Mouse (Mus musculus) ES-E14 (cell line): ENCODE data around the gene Yars. TPM values are rescaled to one million over a fixed set of nuclear protein-coding genes. Genes with fewer than 3 reads are reported as not detected.

Experiments
- DNase-seq: peaks from one replicate; pipeline ENCODE4 v3.0.0-alpha.2; 2013; ENCODE audit warnings: low read depth, low spot score
- H3K27ac ChIP-seq: 2 replicates; pipeline ENCODE4 v1.5.1; 2012; ENCODE audit warnings: low read depth, mild to moderate bottlenecking, low read length, moderate library complexity, mixed read lengths; ENCODE audit not compliant: poor library complexity, insufficient read depth, severe bottlenecking
- H3K36me3 ChIP-seq: 2 replicates; pipeline ENCODE4 v1.6.1; 2012; ENCODE audit warnings: mild to moderate bottlenecking, low read length, moderate library complexity, mixed read lengths; ENCODE audit not compliant: control insufficient read depth, poor library complexity, insufficient read depth, severe bottlenecking
- H3K4me1 ChIP-seq, 2 experiments: fragments of 150-350 bp in 1 of 2; sonication (generic) in 1 of 2; 2 replicates each; pipeline ENCODE4 v1.6.1; 2012; ENCODE audit warnings: low read length in 2 of 2, mild to moderate bottlenecking in 1 of 2, mixed read lengths in 1 of 2; ENCODE audit not compliant: control insufficient read depth in 2 of 2, insufficient read depth in 2 of 2, poor library complexity in 1 of 2
- H3K4me3 ChIP-seq, 2 experiments: fragments of 150-350 bp in 1 of 2; sonication (generic) in 1 of 2; 2 replicates each; pipeline ENCODE4 v1.5.1; 2012; ENCODE audit warnings: low read length in 2 of 2, low read depth in 1 of 2, mild to moderate bottlenecking in 1 of 2, mixed read lengths in 1 of 2; ENCODE audit not compliant: insufficient read depth in 1 of 2, poor library complexity in 1 of 2, severe bottlenecking in 1 of 2
- H3K9ac ChIP-seq: 2 replicates; pipeline ENCODE4 v1.6.1; 2012; ENCODE audit warnings: low read depth, mild to moderate bottlenecking, low read length, mixed read lengths; ENCODE audit not compliant: poor library complexity, insufficient read depth, severe bottlenecking
- H3K9me3 ChIP-seq: fragments of 150-350 bp; sonication (generic); 2 replicates; pipeline ENCODE4 v1.6.1; 2012; ENCODE audit warnings: low read depth, mild to moderate bottlenecking, low read length; ENCODE audit not compliant: control insufficient read depth, insufficient read depth
- CHD2 ChIP-seq: IDR thresholded peaks from 2 replicates; pipeline ENCODE4 v1.6.1; 2014; ENCODE audit warnings: mild to moderate bottlenecking, low read depth, low read length, inconsistent platforms
- HCFC1 ChIP-seq: IDR thresholded peaks from 2 replicates; pipeline ENCODE4 v1.6.1; 2012; ENCODE audit warnings: low read length, inconsistent platforms, borderline replicate concordance; ENCODE audit not compliant: insufficient read depth
- MAFK ChIP-seq: IDR thresholded peaks from 2 replicates; pipeline ENCODE4 v1.6.1; 2014; ENCODE audit warnings: mild to moderate bottlenecking, low read depth, low read length, inconsistent platforms; ENCODE audit not compliant: insufficient read depth
- ZC3H11A ChIP-seq: IDR thresholded peaks from 2 replicates; pipeline ENCODE4 v1.6.1; 2012; ENCODE audit warnings: low read depth, mild to moderate bottlenecking, inconsistent platforms, low read length, borderline replicate concordance
- ZNF384 ChIP-seq: IDR thresholded peaks from 2 replicates; pipeline ENCODE4 v1.6.1; 2012; ENCODE audit warnings: low read depth, low read length, inconsistent platforms
- in situ Hi-C, 2 experiments: fragments of 600-800 bp; cut with MboI; formaldehyde crosslinking; loops; one replicate each; pipeline ENCODE4 v1.15.1; 2025; ENCODE audit warnings: low sequenced_read_pairs in 2 of 2, inconsistent platforms in 1 of 2; ENCODE audit not compliant: unreplicated experiment in 2 of 2
- total RNA-seq: library from RNA; depleted of rRNA; stranded (reverse); fragments of 300-350 nt; gene quantifications from 2 replicates; pipeline ENCODE4 v1.2.3, GENCODE M21; 2012

Yars gene
- total RNA-seq, 1 experiment, result 125 TPM

- H3K27ac ChIP-seq, result peak overlapping the region; percentile 48
- no peak overlapping the region for H3K9ac ChIP-seq
- in situ Hi-C loops, result no loop called here
These were observed 38.4 kb downstream of the Yars start for GRCm38 (mm10) chr4:129227985-129228381.

DNA sequence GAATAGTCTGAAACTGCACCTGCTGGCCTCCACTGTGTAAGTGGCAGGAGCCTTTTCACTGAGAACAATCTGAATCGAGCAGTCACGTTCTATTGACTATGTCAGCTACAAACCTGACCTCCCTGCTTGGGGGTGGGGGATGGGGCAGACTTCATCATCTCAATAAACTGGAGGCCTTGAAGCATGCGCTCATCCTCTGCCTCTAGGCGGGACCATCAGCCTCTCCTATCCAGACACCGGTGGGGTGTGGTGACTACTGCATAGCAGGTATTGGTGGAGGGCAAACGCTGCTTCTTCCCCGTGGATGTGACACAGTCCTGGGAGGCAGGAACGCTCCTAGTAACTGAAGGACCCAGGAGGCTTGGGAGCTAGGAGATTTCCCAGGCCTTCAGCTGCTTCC lies 41.4 kb downstream of the Yars start:
- TF ChIP-seq CHD2 (no peak), MAFK (no peak), ZC3H11A (no peak), HCFC1 (no peak), ZNF384 (no peak)
- in situ Hi-C loops, result no loop called here
- peak overlapping the region; percentile 55; the same call in 1 of the 2 replicates for H3K9ac ChIP-seq
- peak; percentile 74 for DNase-seq
- peak overlapping the region; percentile 95 for H3K27ac ChIP-seq
- H3K36me3 ChIP-seq, result peaks cover 5% of the 10 kb centered on the region; the same call in 1 of the 2 replicates
- peak overlapping the region; percentile 59 for H3K4me3 ChIP-seq
- H3K9me3 ChIP-seq, result no peaks in the 10 kb centered on the region
- peaks cover 14 to 37% of the 10 kb centered on the region in 2 experiments for H3K4me1 ChIP-seq

More at GRCm38 (mm10) chr4:129227985-129228381, 38.4 kb downstream of the Yars start:
- H3K9me3 ChIP-seq, result no peaks in the 10 kb centered on the region
- DNase-seq, result no peak
- peaks cover 30% of the 10 kb centered on the region; the same call in 1 of the 2 replicates for H3K36me3 ChIP-seq
- H3K4me3 ChIP-seq, result peak overlapping the region in 1 of 2 experiments; percentile 67; a peak in 2 of 4 replicates
- no peak for TF ChIP-seq MAFK
- TF ChIP-seq HCFC1, result no peak
- TF ChIP-seq ZC3H11A, result no peak
- no peak for TF ChIP-seq CHD2
- no peak for TF ChIP-seq ZNF384
- peaks cover 19 to 45% of the 10 kb centered on the region in 2 experiments for H3K4me1 ChIP-seq

- Histone ChIP-seq H3K9me3 (no peaks in the 10 kb centered on the region), H3K36me3 (peaks cover 4% of the 10 kb centered on the region; the same call in 1 of the 2 replicates), H3K4me3 (peak overlapping the region; percentile 59), H3K9ac (peak overlapping the region; percentile 76), H3K4me1 (peaks cover 10 to 35% of the 10 kb centered on the region in 2 experiments), H3K27ac (peak overlapping the region; percentile 95)
- TF ChIP-seq MAFK, result no peak
- TF ChIP-seq HCFC1, result peak; percentile 49; the same call in 1 of the 2 replicates
- in situ Hi-C loops, result no loop called here
- DNase-seq, result peak; percentile 87
These were observed 42.3 kb downstream of the Yars start for GRCm38 (mm10) chr4:129231594-129232450.

DNA sequence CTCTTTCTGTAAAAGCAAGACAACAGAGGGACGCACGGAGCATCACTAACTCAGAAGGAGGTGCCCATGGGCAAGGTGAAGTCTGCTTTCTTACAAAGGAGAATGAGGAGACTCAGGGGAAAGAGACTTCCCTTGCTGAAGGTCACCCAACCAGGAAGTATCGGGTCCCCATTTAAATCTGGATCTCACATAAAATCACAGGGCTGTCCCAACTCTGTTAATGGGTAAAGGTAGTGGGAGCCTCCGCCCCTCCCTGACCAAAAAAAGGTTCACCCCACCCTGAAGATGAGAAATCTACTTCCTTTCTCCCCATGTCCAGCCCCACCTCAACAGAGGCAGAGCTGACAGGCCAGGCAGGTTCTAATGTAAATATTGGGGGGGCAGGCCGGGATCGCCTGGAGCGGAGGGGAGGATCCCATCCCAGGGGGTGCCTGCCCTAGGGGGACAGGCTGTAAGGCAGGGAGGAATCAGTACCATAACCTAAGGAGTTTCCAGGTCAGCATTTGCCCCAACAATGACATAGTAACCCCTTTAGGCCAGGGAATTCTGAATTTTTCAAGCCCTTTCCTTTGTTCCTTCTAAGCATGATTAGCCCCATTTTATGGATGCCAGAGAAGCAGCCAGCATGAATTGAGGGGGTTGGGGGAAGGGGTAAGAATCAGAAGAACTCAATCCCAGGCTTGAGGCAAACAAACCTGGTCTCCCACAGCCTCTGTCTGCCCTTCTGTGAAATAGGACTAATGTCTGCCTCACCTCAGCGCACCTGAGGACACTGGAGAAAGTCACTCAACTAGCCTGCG lies 43.2 kb downstream of the Yars start:
- Histone ChIP-seq H3K27ac (peak overlapping the region; percentile 95), H3K4me1 (peaks cover 13 to 38% of the 10 kb centered on the region in 2 experiments), H3K9me3 (no peaks in the 10 kb centered on the region), H3K9ac (peak overlapping the region; percentile 49), H3K4me3 (peak overlapping the region; percentile 59), H3K36me3 (peaks cover 4% of the 10 kb centered on the region; the same call in 1 of the 2 replicates)
- DNase-seq, result no peak
- in situ Hi-C loops, result no loop called here
- TF ChIP-seq ZNF384 (0 out of 2 replicates have a peak, but pooled peaks have one; percentile 34), HCFC1 (no peak), CHD2 (no peak), ZC3H11A (no peak)
